Mouse (Mus musculus): ENCODE measurements at regions not wholly inside any gene's neighbourhood (a gene's known extent, or its start where the extent isn't known, plus 50 kb on each side); places are given as distances from the start of the nearest gene placed in this dataset.

DNA sequence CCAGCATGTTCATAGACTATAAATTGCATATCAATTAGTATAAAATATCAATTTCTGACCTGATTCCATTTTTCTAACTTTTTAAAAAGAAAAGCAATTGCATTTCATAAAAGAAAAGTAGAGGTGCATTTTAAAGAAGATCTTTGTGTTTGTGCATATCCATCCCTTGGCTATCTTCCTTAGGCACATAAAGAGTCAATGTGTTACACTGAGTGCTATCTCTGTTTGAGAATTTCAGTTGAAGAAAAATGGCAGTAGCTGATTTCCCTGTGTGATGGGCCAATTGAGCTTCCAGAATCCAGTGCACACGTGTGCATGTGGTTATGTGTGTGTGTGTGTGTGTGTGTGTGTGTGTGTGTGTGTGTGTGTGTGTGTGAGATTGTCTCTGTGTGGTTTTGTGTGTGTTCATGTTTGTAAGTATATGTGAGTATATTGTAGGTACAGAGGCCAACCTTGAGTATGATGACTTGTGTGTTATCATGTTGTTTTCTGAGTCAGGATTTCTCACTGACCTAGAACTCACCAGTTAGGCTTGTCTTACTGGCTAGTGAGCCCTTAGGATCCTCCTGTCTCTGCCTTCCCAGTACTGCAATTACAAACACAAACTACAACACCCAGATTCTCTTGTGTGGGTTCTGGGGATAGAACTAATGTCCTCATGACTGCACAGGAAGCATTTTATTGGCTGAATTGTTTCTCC lies 249.6 kb downstream of the Cdk5rap2 start:
- DNase-seq (ENCODE audit: low spot score, missing footprints) (no peak), ATAC-seq (ENCODE audit: low FRiP score) (no peak)
- H3K9ac ChIP-seq (ENCODE audit: low read length): no peak overlapping the region
- H3K36me3 ChIP-seq (ENCODE audit: control insufficient read depth, insufficient read depth, low read length): no peaks in the 10 kb centered on the region
- H3K4me2 ChIP-seq: no peak overlapping the region
- no peaks in the 10 kb centered on the region for H3K27me3 ChIP-seq (ENCODE audit: control insufficient read depth, insufficient read depth, low read length)
- no peaks in the 10 kb centered on the region for H3K4me1 ChIP-seq (ENCODE audit: control insufficient read depth, insufficient read depth, low read length)
- no peak overlapping the region for H3K27ac ChIP-seq (ENCODE audit: low read depth, low read length)
- no peak overlapping the region for H3K4me3 ChIP-seq (ENCODE audit: low read depth, low read length)
- no peaks in the 10 kb centered on the region for H3K9me3 ChIP-seq (ENCODE audit: control insufficient read depth, low read length)
- 83% methylated on average over 1 of the region's 1 CpGs for WGBS

DNA sequence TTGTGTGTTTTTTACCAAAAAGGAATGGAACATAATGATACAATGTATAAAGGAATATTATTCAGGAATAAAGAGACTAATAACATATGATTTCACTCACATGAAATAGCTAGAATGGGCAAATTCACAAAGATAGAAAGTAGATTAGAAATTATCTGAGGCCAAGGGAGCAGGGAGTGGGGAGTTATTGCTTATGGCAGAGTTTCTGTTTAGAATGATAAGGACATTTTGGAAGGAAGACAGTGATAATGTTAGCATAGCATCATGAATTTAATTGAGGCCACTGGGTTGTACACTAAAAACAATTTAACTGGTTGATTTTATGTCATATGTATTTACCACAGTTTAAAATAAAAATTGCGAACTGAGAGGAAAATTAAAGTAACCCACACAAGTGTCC lies 250.2 kb downstream of the Cdk5rap2 start:
- DNase-seq (ENCODE audit: low spot score, missing footprints) (no peak), ATAC-seq (ENCODE audit: low FRiP score) (no peak)
- Histone ChIP-seq H3K27me3 (ENCODE audit: control insufficient read depth, insufficient read depth, low read length) (no peaks in the 10 kb centered on the region), H3K4me1 (ENCODE audit: control insufficient read depth, insufficient read depth, low read length) (no peaks in the 10 kb centered on the region), H3K4me3 (ENCODE audit: low read depth, low read length) (no peak overlapping the region), H3K27ac (ENCODE audit: low read depth, low read length) (no peak overlapping the region), H3K36me3 (ENCODE audit: control insufficient read depth, insufficient read depth, low read length) (no peaks in the 10 kb centered on the region), H3K9me3 (ENCODE audit: control insufficient read depth, low read length) (no peaks in the 10 kb centered on the region), H3K9ac (ENCODE audit: low read length) (no peak overlapping the region), H3K4me2 (no peak overlapping the region)
- WGBS: 83% methylated on average over 1 of the region's 1 CpGs

DNA sequence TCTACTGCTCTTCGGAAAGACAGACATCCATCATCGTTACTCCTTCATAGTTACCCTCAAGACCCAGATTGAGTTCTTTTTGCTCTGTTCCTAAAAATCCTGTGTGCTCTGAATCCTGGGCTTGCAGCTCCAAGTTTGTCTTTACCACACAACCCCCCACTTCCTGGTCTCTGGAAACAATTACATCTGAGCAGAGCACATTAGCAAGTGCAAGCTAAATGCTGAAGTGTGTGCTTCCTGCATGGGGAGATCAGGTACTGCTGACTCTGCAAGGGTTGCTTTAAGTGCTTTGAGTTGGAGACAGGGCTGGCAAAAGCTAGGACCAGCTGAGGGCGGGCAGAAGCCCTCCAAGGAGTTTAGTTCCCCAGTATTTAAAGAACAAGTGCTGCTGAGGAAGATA lies 257.1 kb downstream of the Cdk5rap2 start:
- H3K4me1 ChIP-seq (ENCODE audit: control insufficient read depth, insufficient read depth, low read length): no peaks in the 10 kb centered on the region
- no peaks in the 10 kb centered on the region for H3K27me3 ChIP-seq (ENCODE audit: control insufficient read depth, insufficient read depth, low read length)
- DNase-seq (ENCODE audit: low spot score, missing footprints) (no peak), ATAC-seq (ENCODE audit: low FRiP score) (no peak)
- no peaks in the 10 kb centered on the region for H3K9me3 ChIP-seq (ENCODE audit: control insufficient read depth, low read length)
- H3K4me3 ChIP-seq (ENCODE audit: low read depth, low read length): no peak overlapping the region
- no peak overlapping the region for H3K4me2 ChIP-seq
- H3K9ac ChIP-seq (ENCODE audit: low read length): no peak overlapping the region
- H3K36me3 ChIP-seq (ENCODE audit: control insufficient read depth, insufficient read depth, low read length): no peaks in the 10 kb centered on the region
- H3K27ac ChIP-seq (ENCODE audit: low read depth, low read length): no peak overlapping the region
- WGBS: 68% methylated on average over 3 of the region's 3 CpGs

DNA sequence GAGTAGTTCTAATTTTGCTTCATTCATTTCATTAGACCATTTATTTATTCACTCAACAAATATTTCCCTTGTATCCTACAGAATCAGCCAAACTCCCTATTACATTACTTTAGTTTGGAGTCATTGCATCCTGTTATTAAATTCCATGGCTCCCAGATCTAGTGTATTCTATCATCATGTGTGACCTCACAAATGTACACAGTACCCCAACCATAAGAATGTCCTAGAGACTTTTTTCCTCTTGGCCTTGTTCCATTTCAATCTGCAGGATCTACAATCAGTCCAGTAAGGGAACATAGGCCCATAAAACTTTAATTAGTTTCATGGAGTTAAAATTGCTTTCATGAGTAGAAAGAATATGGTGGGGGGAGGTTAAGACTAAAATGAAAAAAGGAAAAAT lies 301.2 kb downstream of the Cdk5rap2 start:
- DNase-seq (ENCODE audit: low spot score, missing footprints) (no peak), ATAC-seq (ENCODE audit: low FRiP score) (no peak)
- Histone ChIP-seq H3K36me3 (ENCODE audit: control insufficient read depth, insufficient read depth, low read length) (no peaks in the 10 kb centered on the region), H3K9ac (ENCODE audit: low read length) (no peak overlapping the region), H3K4me3 (ENCODE audit: low read depth, low read length) (no peak overlapping the region), H3K27me3 (ENCODE audit: control insufficient read depth, insufficient read depth, low read length) (no peaks in the 10 kb centered on the region), H3K4me2 (no peak overlapping the region), H3K27ac (ENCODE audit: low read depth, low read length) (no peak overlapping the region), H3K4me1 (ENCODE audit: control insufficient read depth, insufficient read depth, low read length) (no peaks in the 10 kb centered on the region), H3K9me3 (ENCODE audit: control insufficient read depth, low read length) (no peaks in the 10 kb centered on the region)

DNA sequence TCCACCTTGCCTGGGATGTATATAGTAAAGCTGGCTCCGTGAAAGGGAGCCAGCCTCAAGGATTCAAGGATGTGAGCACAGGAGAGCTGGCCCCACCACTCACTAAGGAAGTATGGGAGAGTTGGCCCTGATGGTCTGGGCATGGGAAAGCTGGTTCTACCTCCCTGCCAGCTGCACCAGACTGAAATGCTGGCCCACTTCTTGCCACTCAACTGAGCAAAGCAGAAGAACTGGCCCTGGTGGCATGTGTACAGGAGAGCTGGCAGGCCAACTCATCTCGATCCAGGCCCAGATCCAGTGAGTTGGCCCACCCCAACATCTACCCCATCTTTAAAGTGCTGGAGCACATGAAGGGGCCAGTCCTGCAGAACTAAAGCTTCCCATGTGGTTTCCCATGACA lies 304.5 kb downstream of the Cdk5rap2 start:
- no peak overlapping the region for H3K27ac ChIP-seq (ENCODE audit: low read depth, low read length)
- H3K9me3 ChIP-seq (ENCODE audit: control insufficient read depth, low read length): no peaks in the 10 kb centered on the region
- H3K4me3 ChIP-seq (ENCODE audit: low read depth, low read length): no peak overlapping the region
- H3K4me1 ChIP-seq (ENCODE audit: control insufficient read depth, insufficient read depth, low read length): no peaks in the 10 kb centered on the region
- H3K27me3 ChIP-seq (ENCODE audit: control insufficient read depth, insufficient read depth, low read length): no peaks in the 10 kb centered on the region
- 80% methylated on average over 2 of the region's 2 CpGs for WGBS
- no peaks in the 10 kb centered on the region for H3K36me3 ChIP-seq (ENCODE audit: control insufficient read depth, insufficient read depth, low read length)
- no peak for ATAC-seq (ENCODE audit: low FRiP score)
- DNase-seq (ENCODE audit: low spot score, missing footprints): no peak
- H3K9ac ChIP-seq (ENCODE audit: low read length): no peak overlapping the region
- H3K4me2 ChIP-seq: no peak overlapping the region

DNA sequence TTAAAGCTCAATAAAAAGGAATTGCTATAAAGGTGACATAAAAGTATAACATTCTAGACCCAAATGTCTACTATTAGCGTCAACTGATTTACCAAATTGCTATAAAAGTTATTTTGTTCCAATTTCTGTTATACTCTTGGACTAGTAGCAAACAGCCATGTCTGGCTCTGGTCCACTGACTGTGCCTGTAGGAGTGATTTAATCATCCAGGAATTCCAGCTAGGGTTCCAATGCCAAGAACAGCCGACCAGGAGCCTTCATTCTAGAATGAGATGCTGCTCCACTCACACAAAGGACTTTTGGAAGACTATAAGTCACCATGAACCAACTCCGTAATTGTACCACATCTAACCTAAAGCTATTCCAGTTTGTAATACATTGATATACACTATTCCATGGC lies 312.9 kb downstream of the Cdk5rap2 start:
- no peak overlapping the region for H3K4me3 ChIP-seq (ENCODE audit: low read depth, low read length)
- H3K9ac ChIP-seq (ENCODE audit: low read length): no peak overlapping the region
- no peaks in the 10 kb centered on the region for H3K36me3 ChIP-seq (ENCODE audit: control insufficient read depth, insufficient read depth, low read length)
- no peaks in the 10 kb centered on the region for H3K4me1 ChIP-seq (ENCODE audit: control insufficient read depth, insufficient read depth, low read length)
- no peak overlapping the region for H3K27ac ChIP-seq (ENCODE audit: low read depth, low read length)
- no peak overlapping the region for H3K4me2 ChIP-seq
- ATAC-seq (ENCODE audit: low FRiP score) (no peak), DNase-seq (ENCODE audit: low spot score, missing footprints) (no peak)
- H3K9me3 ChIP-seq (ENCODE audit: control insufficient read depth, low read length): no peaks in the 10 kb centered on the region
- no peaks in the 10 kb centered on the region for H3K27me3 ChIP-seq (ENCODE audit: control insufficient read depth, insufficient read depth, low read length)
- 86% methylated on average over 3 of the region's 3 CpGs for WGBS

DNA sequence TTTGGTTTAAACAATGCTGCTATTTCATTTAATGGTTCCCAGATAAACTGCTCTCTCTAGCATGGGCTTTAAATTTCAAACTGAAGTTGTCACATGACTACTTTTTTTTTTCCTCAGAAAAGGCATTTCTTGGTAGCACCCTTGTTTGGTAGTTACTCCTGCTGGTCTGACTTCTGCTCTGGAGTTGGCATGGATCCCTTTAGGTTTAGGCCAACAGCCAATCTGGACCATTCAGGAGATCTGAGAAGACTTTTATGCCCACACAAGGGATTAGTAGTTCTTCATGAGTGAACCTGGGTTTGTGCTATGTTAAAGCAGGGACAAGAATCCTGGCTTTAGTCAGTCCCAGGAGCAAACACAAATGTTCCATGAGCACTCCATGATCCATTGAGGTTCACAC lies 332.0 kb downstream of the Cdk5rap2 start:
- DNase-seq (ENCODE audit: low spot score, missing footprints): no peak
- no peak overlapping the region for H3K9ac ChIP-seq (ENCODE audit: low read length)
- no peak overlapping the region for H3K27ac ChIP-seq (ENCODE audit: low read depth, low read length)
- no peak overlapping the region for H3K4me2 ChIP-seq
- H3K4me3 ChIP-seq (ENCODE audit: low read depth, low read length): no peak overlapping the region
- no peaks in the 10 kb centered on the region for H3K36me3 ChIP-seq (ENCODE audit: control insufficient read depth, insufficient read depth, low read length)
- ATAC-seq (ENCODE audit: low FRiP score): no peak
- no peaks in the 10 kb centered on the region for H3K4me1 ChIP-seq (ENCODE audit: control insufficient read depth, insufficient read depth, low read length)
- no peaks in the 10 kb centered on the region for H3K27me3 ChIP-seq (ENCODE audit: control insufficient read depth, insufficient read depth, low read length)
- H3K9me3 ChIP-seq (ENCODE audit: control insufficient read depth, low read length): no peaks in the 10 kb centered on the region

DNA sequence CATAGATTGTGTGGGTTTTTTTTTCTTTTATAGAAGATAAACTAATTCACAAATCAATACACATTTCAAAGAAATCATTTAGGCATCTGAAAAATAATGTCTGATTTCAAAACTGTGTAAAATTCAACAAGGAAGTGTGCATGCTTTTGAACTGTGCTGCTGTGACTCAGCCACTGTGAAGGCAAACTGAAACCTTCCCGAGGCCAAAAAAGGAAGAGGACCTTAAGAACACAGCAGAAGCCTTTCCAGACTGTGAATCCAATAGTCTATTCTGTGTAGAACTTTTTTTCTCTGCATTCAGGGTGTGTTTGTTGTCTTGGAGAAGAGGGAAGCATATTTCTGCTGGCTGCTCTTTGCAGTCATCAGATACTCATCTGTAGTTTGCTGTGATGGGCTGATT lies 347.7 kb downstream of the Cdk5rap2 start:
- Histone ChIP-seq H3K27ac (ENCODE audit: low read depth, low read length) (no peak overlapping the region), H3K27me3 (ENCODE audit: control insufficient read depth, insufficient read depth, low read length) (no peaks in the 10 kb centered on the region), H3K36me3 (ENCODE audit: control insufficient read depth, insufficient read depth, low read length) (no peaks in the 10 kb centered on the region), H3K4me2 (no peak overlapping the region), H3K9ac (ENCODE audit: low read length) (no peak overlapping the region), H3K9me3 (ENCODE audit: control insufficient read depth, low read length) (no peaks in the 10 kb centered on the region), H3K4me3 (ENCODE audit: low read depth, low read length) (no peak overlapping the region), H3K4me1 (ENCODE audit: control insufficient read depth, insufficient read depth, low read length) (no peaks in the 10 kb centered on the region)
- no peak for DNase-seq (ENCODE audit: low spot score, missing footprints)
- WGBS: 81% methylated on average over 1 of the region's 1 CpGs
- ATAC-seq (ENCODE audit: low FRiP score): no peak

DNA sequence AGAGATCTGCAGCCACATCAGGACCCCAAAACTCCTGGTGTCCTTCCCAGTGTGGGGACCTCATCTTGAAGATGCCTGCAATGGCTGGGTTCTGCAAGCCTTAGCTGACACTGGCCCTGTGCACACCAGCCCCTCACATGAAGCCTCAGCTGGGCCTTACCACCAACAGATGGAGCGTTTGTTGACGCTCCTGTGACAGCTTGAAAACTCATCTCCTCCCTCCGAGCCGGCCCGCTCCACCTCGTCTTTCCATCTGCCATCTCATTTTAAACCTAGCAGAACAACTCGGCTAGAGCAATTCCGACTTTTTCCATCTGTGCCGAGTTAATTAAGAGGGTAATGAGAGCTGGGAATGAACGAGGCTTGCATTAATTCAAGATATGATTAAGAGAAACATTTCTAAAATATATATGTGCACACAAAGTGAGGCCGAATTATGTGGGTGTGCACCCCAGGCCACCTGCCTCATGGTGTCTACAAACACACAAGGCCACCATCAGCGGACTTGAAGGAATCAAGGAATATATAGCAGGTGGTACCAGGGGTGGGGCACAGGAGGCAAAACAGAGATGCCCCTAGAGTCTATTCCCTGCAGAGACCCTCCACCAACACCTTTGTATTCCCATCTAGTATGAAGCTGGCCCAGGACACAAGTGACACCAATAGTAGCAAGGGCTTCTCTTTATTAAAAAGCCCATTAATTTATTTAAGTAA lies 351.3 kb downstream of the Cdk5rap2 start:
- WGBS: 92% methylated on average over 12 of the region's 12 CpGs
- H3K9me3 ChIP-seq (ENCODE audit: control insufficient read depth, low read length): no peaks in the 10 kb centered on the region
- H3K4me3 ChIP-seq (ENCODE audit: low read depth, low read length): no peak overlapping the region
- H3K27me3 ChIP-seq (ENCODE audit: control insufficient read depth, insufficient read depth, low read length): no peaks in the 10 kb centered on the region
- H3K27ac ChIP-seq (ENCODE audit: low read depth, low read length): no peak overlapping the region
- ATAC-seq (ENCODE audit: low FRiP score): no peak
- no peak overlapping the region for H3K9ac ChIP-seq (ENCODE audit: low read length)
- no peaks in the 10 kb centered on the region for H3K36me3 ChIP-seq (ENCODE audit: control insufficient read depth, insufficient read depth, low read length)
- no peak overlapping the region for H3K4me2 ChIP-seq
- DNase-seq (ENCODE audit: low spot score, missing footprints): no peak
- H3K4me1 ChIP-seq (ENCODE audit: control insufficient read depth, insufficient read depth, low read length): no peaks in the 10 kb centered on the region
